Mouse (Mus musculus): ENCODE results near the gene Plekhb1. TPM values are rescaled to one million over a fixed set of nuclear protein-coding genes. Genes with fewer than 3 reads are reported as not detected.
A peak's percentile ranks its signal among the peaks of the same experiment; 100 is the strongest.

Gene Plekhb1
- polyA plus RNA-seq, 1 experiment from 2014 or later = 10.3 TPM

DNA sequence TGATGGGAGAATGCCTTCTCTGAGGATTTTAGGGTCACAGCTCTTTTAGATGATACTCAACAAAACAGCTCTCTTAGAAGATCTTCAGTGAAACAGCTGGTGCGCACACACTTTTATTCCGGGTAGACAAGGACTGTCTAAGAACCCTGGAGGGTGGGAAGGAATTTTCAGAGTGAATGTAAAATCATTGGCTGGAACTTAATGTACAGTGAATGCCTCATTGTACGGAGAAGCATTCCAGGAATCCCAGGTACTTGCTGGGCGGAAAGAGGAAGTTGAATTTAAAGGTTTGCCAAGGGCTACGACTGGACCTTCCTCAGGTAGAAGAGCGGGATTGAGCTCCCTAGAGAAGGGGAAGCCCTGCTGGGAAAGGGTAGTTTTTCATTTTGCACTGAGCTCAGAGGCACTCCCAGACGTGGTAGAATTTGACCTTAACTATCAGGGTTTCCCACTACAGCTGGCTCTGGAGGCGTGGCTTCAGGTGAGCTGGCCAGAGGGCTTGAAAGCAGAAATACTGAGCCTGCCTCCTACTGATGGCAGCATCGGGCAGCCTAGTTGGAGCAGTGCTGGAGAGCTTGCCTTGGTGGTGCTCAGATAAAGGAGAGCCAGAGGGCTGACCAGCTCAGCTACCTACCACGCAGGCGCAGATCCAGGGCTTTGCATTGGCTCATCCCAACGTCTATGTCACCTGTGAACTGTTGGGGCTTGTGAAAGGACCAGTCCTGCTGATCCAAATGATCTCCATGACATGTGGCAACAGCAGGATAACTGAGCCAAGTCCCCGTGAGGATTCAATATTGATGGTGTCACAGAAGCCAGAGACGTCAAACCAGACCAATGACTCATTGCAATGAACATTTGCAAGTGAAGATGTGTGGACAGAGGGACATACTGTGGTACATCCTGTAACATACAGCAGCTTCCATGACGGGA is 17.0 kb upstream of the Plekhb1 start:
- 68% methylated on average over 15 of the region's 15 CpGs for WGBS
- Histone ChIP-seq H3K9me3 (no peaks in the 10 kb centered on the region), H3K27me3 (replicated peaks) (no peaks in the 10 kb centered on the region), H3K9ac (no peak overlapping the region), H3K4me3 (no peak overlapping the region), H3K27ac (no peak overlapping the region), H3K36me3 (replicated peaks) (no peaks in the 10 kb centered on the region), H3K4me1 (no peaks in the 10 kb centered on the region), H3K4me2 (no peak overlapping the region)
- ATAC-seq (replicated peaks) = no peak

GRCm38 (mm10) chr7:100678052-100678451 is 15.8 kb upstream of the Plekhb1 start:
- Histone ChIP-seq H3K4me3 (no peak overlapping the region), H3K27me3 (replicated peaks) (no peaks in the 10 kb centered on the region), H3K36me3 (replicated peaks) (no peaks in the 10 kb centered on the region), H3K27ac (no peak overlapping the region), H3K9me3 (no peaks in the 10 kb centered on the region), H3K9ac (no peak overlapping the region), H3K4me2 (no peak overlapping the region), H3K4me1 (no peaks in the 10 kb centered on the region; the same call in 1 of the 2 replicates)
- ATAC-seq (replicated peaks) = no peak
- 87% methylated on average over 5 of the region's 5 CpGs for WGBS

DNA sequence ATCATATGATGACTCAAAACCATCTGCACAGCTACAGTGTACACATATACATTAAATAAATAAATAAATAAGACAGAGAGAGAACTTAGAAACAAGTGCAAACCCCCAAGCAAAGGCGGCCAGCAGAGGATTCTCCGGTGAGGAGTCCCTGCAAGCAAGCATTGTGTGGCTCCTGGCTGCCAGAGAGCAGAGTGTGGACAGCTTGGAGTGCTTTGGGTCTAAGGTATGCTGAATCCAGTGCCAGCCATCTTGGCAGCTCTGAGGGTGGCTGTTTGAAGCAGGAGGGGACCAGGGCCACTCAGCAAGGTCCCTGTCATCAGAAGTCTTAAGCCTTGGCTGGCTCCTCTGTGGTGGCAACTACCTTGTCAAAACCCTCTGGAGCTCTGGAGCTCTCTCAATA is 12.7 kb upstream of the Plekhb1 start:
- H3K9ac ChIP-seq = no peak overlapping the region
- H3K4me1 ChIP-seq = no peaks in the 10 kb centered on the region; the same call in 1 of the 2 replicates
- 92% methylated on average over 2 of the region's 2 CpGs for WGBS
- H3K9me3 ChIP-seq = no peaks in the 10 kb centered on the region
- H3K4me3 ChIP-seq = no peak overlapping the region
- no peaks in the 10 kb centered on the region for H3K36me3 ChIP-seq (replicated peaks)
- H3K27me3 ChIP-seq (replicated peaks) = no peaks in the 10 kb centered on the region
- H3K27ac ChIP-seq = no peak overlapping the region
- H3K4me2 ChIP-seq = no peak overlapping the region
- no peak for ATAC-seq (replicated peaks)

- Histone ChIP-seq H3K9me3 (no peaks in the 10 kb centered on the region), H3K4me1 (no peaks in the 10 kb centered on the region; the same call in 1 of the 2 replicates), H3K27me3 (replicated peaks) (no peaks in the 10 kb centered on the region), H3K27ac (no peak overlapping the region), H3K4me3 (no peak overlapping the region), H3K36me3 (replicated peaks) (no peaks in the 10 kb centered on the region), H3K9ac (no peak overlapping the region), H3K4me2 (no peak overlapping the region)
- WGBS = 40% methylated on average over 7 of the region's 7 CpGs
- no peak; the same call in 1 of the 2 replicates for ATAC-seq (replicated peaks)
These were observed 11.2 kb upstream of the Plekhb1 start for GRCm38 (mm10) chr7:100673452-100673851.

DNA sequence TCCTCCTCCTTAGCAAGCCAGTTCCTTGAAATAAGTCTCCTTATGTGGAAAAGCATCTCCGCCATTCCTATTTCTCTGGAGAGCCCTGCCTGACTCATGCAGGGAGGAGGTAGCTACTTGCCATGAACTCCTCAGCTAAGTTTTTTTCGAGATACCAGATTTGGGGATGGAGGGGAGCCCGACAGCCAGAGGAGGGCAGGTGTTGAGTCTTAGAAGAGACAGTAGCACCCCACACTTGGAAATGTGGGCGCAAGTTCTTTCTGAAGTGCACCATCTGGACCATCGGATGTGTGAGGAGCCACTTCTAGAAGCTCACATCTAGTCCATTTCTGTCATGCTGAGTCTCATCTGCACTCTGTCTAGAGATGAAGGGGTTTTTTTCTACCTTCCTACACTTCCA is 8.4 kb upstream of the Plekhb1 start:
- H3K36me3 ChIP-seq (replicated peaks) = no peaks in the 10 kb centered on the region
- H3K4me3 ChIP-seq = no peak overlapping the region
- no peak overlapping the region for H3K9ac ChIP-seq
- WGBS = 87% methylated on average over 5 of the region's 5 CpGs
- no peak overlapping the region for H3K4me2 ChIP-seq
- no peaks in the 10 kb centered on the region for H3K9me3 ChIP-seq
- H3K27ac ChIP-seq = no peak overlapping the region
- H3K27me3 ChIP-seq (replicated peaks) = no peaks in the 10 kb centered on the region
- no peak for ATAC-seq (replicated peaks)
- no peaks in the 10 kb centered on the region; the same call in 1 of the 2 replicates for H3K4me1 ChIP-seq

DNA sequence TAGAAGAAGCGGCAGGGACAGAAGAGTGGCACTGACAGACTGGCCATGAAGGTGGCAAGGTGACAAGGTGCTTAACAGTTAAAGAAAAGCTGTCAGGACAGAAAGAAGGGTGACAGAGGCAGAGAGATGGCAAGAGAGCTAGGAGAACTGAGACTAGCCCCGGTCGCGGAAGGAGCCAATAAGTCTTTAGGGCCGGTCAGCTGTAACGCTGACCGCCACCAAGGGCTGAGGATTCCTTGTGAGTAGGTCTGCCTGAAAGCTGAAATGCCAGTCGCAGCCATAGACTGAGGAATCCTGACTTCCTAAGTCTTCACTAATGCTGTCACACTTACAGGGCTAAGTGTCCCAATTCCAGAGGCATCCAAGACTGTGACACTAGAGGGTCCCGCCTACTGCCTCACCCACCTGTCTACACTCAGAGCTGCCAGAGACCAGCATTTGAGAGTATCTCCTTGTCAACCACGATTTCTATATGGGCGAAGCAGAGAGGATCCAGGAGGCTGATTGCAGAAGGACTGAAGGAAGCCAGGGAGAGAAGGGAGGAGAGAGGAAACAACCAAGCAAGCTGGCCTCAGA is 1.6 kb upstream of the Plekhb1 start:
- Histone ChIP-seq H3K4me3 (no peak overlapping the region), H3K4me2 (peak overlapping the region; percentile 37), H3K9ac (peak overlapping the region; percentile 19; the same call in 1 of the 2 replicates), H3K27ac (no peak overlapping the region), H3K27me3 (replicated peaks) (no peaks in the 10 kb centered on the region), H3K4me1 (peaks cover 17% of the 10 kb centered on the region), H3K9me3 (no peaks in the 10 kb centered on the region), H3K36me3 (replicated peaks) (no peaks in the 10 kb centered on the region)
- peak; percentile 47 for ATAC-seq (replicated peaks)
- WGBS = 53% methylated on average over 11 of the region's 11 CpGs

DNA sequence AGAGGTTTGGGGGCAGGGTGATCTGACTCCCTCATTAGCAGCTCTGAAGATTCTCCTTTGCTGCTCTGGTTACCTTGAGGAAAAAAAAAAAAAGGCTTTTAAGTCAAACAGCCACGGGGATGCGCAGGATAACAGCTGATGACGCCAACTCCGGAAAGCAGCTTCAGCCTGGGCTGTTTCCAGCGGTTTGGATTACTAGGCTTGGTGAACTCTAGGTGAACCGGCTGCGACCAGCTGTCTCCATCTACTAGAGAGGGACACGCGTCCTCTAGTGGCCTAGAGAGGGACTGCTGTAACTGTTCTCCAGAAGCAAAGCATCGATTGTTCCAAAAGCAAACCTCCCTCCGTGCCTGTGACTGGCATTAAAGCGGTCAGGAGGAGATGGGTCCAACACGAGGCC is 976 bp upstream of the Plekhb1 start:
- Histone ChIP-seq H3K4me2 (peak overlapping the region; percentile 37), H3K36me3 (replicated peaks) (no peaks in the 10 kb centered on the region), H3K4me3 (no peak overlapping the region), H3K4me1 (peaks cover 18% of the 10 kb centered on the region), H3K9me3 (no peaks in the 10 kb centered on the region), H3K27ac (peak overlapping the region; percentile 26; the same call in 1 of the 2 replicates), H3K27me3 (replicated peaks) (no peaks in the 10 kb centered on the region), H3K9ac (peak overlapping the region; percentile 19; the same call in 1 of the 2 replicates)
- peak; percentile 89 for ATAC-seq (replicated peaks)
- 1% methylated on average over 13 of the region's 13 CpGs for WGBS

GRCm38 (mm10) chr7:100661264-100661663 is 950 bp downstream of the Plekhb1 start:
- Histone ChIP-seq H3K9me3 (no peaks in the 10 kb centered on the region), H3K4me2 (no peak overlapping the region), H3K4me3 (no peak overlapping the region), H3K9ac (no peak overlapping the region), H3K27me3 (replicated peaks) (no peaks in the 10 kb centered on the region), H3K27ac (no peak overlapping the region), H3K36me3 (replicated peaks) (no peaks in the 10 kb centered on the region), H3K4me1 (peaks cover 20% of the 10 kb centered on the region)
- WGBS = 90% methylated on average over 7 of the region's 7 CpGs
- no peak for ATAC-seq (replicated peaks)

- Histone ChIP-seq H3K36me3 (replicated peaks) (no peaks in the 10 kb centered on the region), H3K9me3 (no peaks in the 10 kb centered on the region), H3K9ac (no peak overlapping the region), H3K27ac (no peak overlapping the region), H3K4me3 (no peak overlapping the region; the same call in 1 of the 2 replicates), H3K4me1 (peaks cover 10% of the 10 kb centered on the region), H3K4me2 (peak overlapping the region; percentile 28), H3K27me3 (replicated peaks) (no peaks in the 10 kb centered on the region)
- 31% methylated on average over 18 of the region's 18 CpGs for WGBS
- no peak for ATAC-seq (replicated peaks)
These were observed 4.1 kb downstream of the Plekhb1 start for GRCm38 (mm10) chr7:100658093-100658578.

DNA sequence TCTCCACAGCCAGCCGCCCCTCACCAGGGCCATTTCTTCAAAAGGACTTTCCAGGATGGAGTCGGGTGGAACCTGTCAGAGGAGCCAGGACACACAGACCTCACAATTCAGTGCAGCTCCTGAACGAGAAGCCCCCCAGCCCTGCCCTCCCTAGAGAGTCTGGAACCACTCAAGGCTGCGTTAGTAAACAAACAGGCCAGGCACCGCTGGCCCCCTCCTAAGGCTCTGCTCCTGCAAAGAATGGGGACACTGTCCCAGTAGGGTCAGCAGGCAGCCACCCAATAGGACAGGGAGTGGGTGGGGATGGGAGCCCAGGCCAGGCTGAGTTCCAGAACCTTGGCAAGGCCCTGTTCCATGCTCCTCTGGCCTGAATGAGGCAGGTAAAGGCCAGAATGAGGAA is 5.5 kb downstream of the Plekhb1 start:
- ATAC-seq (replicated peaks) = no peak
- Histone ChIP-seq H3K27me3 (replicated peaks) (no peaks in the 10 kb centered on the region), H3K36me3 (replicated peaks) (no peaks in the 10 kb centered on the region), H3K9ac (no peak overlapping the region), H3K4me3 (no peak overlapping the region), H3K4me1 (peaks cover 7% of the 10 kb centered on the region; the same call in 1 of the 2 replicates), H3K9me3 (no peaks in the 10 kb centered on the region), H3K27ac (no peak overlapping the region), H3K4me2 (no peak overlapping the region)
- WGBS = 50% methylated on average over 5 of the region's 5 CpGs

DNA sequence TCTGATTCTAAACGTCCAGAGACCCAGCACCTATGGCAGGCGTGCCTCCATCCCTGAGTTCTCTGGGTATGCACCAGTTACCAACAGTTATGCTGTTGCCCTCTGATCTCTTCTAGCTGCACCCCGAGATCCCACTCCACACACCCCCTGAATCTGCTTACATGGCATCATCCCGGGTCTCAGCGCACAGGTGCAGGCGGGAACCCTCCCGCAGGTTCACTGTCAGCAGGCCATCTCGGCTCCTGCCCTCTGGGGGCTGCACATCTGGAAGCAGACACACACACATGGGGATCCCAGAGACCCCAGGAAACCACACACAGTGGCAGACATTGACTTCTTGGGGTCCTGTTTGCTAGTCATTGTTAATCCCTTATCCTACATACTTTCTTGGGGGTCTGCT is 7.8 kb downstream of the Plekhb1 start:
- peak overlapping the region; percentile 56; the same call in 1 of the 2 replicates for H3K27ac ChIP-seq
- H3K27me3 ChIP-seq (replicated peaks) = no peaks in the 10 kb centered on the region
- no peak overlapping the region for H3K4me3 ChIP-seq
- H3K4me2 ChIP-seq = no peak overlapping the region
- no peaks in the 10 kb centered on the region for H3K36me3 ChIP-seq (replicated peaks)
- no peak for ATAC-seq (replicated peaks)
- WGBS = 80% methylated on average over 8 of the region's 8 CpGs
- H3K9ac ChIP-seq = no peak overlapping the region
- no peaks in the 10 kb centered on the region for H3K9me3 ChIP-seq
- peaks cover 7% of the 10 kb centered on the region; the same call in 1 of the 2 replicates for H3K4me1 ChIP-seq

GRCm38 (mm10) chr7:100653480-100654266 is 8.5 kb downstream of the Plekhb1 start:
- no peak overlapping the region for H3K4me2 ChIP-seq
- H3K4me3 ChIP-seq = no peak overlapping the region
- peaks cover 7% of the 10 kb centered on the region; the same call in 1 of the 2 replicates for H3K4me1 ChIP-seq
- no peak overlapping the region for H3K9ac ChIP-seq
- peak overlapping the region; percentile 56; the same call in 1 of the 2 replicates for H3K27ac ChIP-seq
- ATAC-seq (replicated peaks) = peak; percentile 62
- no peaks in the 10 kb centered on the region for H3K9me3 ChIP-seq
- 52% methylated on average over 9 of the region's 9 CpGs for WGBS
- no peaks in the 10 kb centered on the region for H3K36me3 ChIP-seq (replicated peaks)
- H3K27me3 ChIP-seq (replicated peaks) = no peaks in the 10 kb centered on the region

All from midbrain, embryonic 15.5 days (tissue).